Mouse (Mus musculus) hindbrain, embryonic 11.5 days (tissue): Measurements from ENCODE around the gene Mctp1. TPM values are rescaled to one million over a fixed set of nuclear protein-coding genes. Genes with fewer than 3 reads are reported as not detected.
"Not testable (repeated sequence)": the region's sequence is repeated elsewhere in the genome, so short reads cannot be mapped to it uniquely, and the experiment has no call there.

Experiments
- ATAC-seq: fragments of 200-750 bp; cut with Nextera tagmentation; 2 replicates; pipeline ENCODE4 v1.8.0; 2017; ENCODE audit warnings: mild to moderate bottlenecking, moderate TSS enrichment, moderate library complexity; ENCODE audit not compliant: low FRiP score
- DNase-seq: peaks from one replicate; pipeline ENCODE4 v3.0.0-alpha.2; 2015; ENCODE audit warnings: low spot score
- H3K27ac ChIP-seq: fragments of 300-500 bp; sonication (generic); 2 replicates; pipeline ENCODE4 v1.5.1; 2014; ENCODE audit warnings: mild to moderate bottlenecking, low read depth, low read length
- H3K27me3 ChIP-seq: fragments of 300-500 bp; sonication (generic); 2 replicates; pipeline ENCODE4 v1.6.1; 2014; ENCODE audit warnings: mild to moderate bottlenecking, low read length, moderate library complexity, mixed read lengths; ENCODE audit not compliant: control insufficient read depth, insufficient read depth
- H3K36me3 ChIP-seq: fragments of 300-500 bp; sonication (generic); 2 replicates; pipeline ENCODE4 v1.6.1; 2014; ENCODE audit warnings: mild to moderate bottlenecking, low read length, moderate library complexity, mixed read lengths; ENCODE audit not compliant: control insufficient read depth, insufficient read depth
- H3K4me1 ChIP-seq: fragments of 300-500 bp; sonication (generic); replicated peaks from 2 replicates; pipeline ENCODE4 v1.6.1; 2014; ENCODE audit warnings: low read length, mixed read lengths; ENCODE audit not compliant: control insufficient read depth, insufficient read depth
- H3K4me2 ChIP-seq: fragments of 300-500 bp; sonication (generic); replicated peaks from 2 replicates; pipeline ENCODE4 v1.6.1; 2014; ENCODE audit warnings: mild to moderate bottlenecking, low read depth, low read length
- H3K4me3 ChIP-seq: fragments of 300-500 bp; sonication (generic); 2 replicates; pipeline ENCODE4 v1.5.1; 2014; ENCODE audit warnings: low read depth, low read length
- H3K9ac ChIP-seq: fragments of 300-500 bp; sonication (generic); 2 replicates; pipeline ENCODE4 v1.6.1; 2014; ENCODE audit warnings: low read depth, low read length
- H3K9me3 ChIP-seq: fragments of 300-500 bp; sonication (generic); 2 replicates; pipeline ENCODE4 v1.6.1; 2016; ENCODE audit warnings: low read length; ENCODE audit not compliant: control insufficient read depth
- WGBS: fragments of 180-500 bp; shearing (Covaris S2); extraction: QIAGEN DNeasy Blood & Tissue Kit; methylation state at CpG from one replicate; pipeline ENCODE4 v1.1.7; 2014; 5-methylcytosine and 5-hydroxymethylcytosine counted together
- polyA plus RNA-seq: library from polyadenylated mRNA; unstranded; fragments of >200 nt; fragmentation: Nextera tagmentation; extraction: Ambion mirVana; gene quantifications from 2 replicates; pipeline ENCODE4 v1.2.1, GENCODE M21; 2014

Gene Mctp1
- polyA plus RNA-seq, 1 experiment from 2014 or later, result 3.4 TPM

DNA sequence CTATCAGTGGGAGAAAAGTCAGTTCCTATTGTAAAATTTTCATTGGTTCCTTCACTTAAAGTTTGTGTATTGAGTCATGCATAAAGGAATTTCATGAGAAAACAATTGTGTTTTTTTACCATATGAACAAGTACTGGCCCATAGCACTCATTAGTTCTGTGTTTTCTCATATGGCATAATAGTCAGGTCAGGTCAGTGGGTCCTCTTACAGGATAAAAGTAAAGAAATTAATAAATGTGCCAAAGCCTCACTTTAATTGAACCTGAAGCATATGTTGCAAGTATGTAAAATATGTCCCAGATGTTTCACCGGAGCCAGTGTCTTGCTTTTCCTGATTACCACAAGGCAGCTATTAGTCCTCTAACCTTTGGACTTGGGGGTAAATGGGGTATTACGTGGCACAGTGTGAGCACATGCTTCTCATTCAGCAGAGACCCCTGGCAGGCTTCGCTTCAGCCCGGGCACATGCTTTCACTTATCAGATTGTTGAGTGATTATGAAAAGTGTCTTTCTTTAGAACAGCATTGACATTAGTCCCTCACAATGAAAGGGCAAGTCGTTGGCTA lies 543.6 kb downstream of the Mctp1 start:
- H3K9ac ChIP-seq, result no peak overlapping the region
- no peak overlapping the region for H3K4me2 ChIP-seq
- H3K27ac ChIP-seq, result no peak overlapping the region
- H3K4me1 ChIP-seq, result no peaks in the 10 kb centered on the region
- no peaks in the 10 kb centered on the region for H3K27me3 ChIP-seq
- no peaks in the 10 kb centered on the region for H3K36me3 ChIP-seq
- peak; percentile 25 for DNase-seq
- no peaks in the 10 kb centered on the region for H3K9me3 ChIP-seq
- H3K4me3 ChIP-seq, result no peak overlapping the region
- 58% methylated on average over 5 of the region's 5 CpGs for WGBS
- ATAC-seq, result no peak

DNA sequence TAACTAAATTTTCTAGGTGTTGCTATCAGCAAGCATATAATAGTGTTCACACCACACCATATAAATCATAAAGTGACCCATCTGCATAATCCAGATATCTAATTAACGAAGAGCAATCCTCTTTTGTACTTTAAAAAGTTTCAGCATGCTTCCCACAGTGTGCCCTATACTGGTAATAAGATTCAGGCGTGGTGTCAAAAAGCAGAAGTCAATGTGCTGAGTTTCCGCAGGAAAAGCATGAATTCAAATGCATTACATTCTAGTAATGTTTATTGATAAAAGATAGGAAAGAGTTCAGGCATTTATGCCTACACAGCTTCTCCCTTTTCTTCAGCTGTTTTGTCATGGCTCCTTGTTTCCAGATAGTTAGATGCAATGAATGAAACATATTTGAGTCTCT lies 544.8 kb downstream of the Mctp1 start:
- Histone ChIP-seq H3K9me3 (no peaks in the 10 kb centered on the region), H3K36me3 (no peaks in the 10 kb centered on the region), H3K27me3 (no peaks in the 10 kb centered on the region), H3K4me1 (no peaks in the 10 kb centered on the region), H3K4me2 (no peak overlapping the region), H3K9ac (no peak overlapping the region), H3K27ac (no peak overlapping the region), H3K4me3 (no peak overlapping the region)
- no peak for DNase-seq
- ATAC-seq, result no peak
- WGBS, result 82% methylated on average over 3 of the region's 3 CpGs

DNA sequence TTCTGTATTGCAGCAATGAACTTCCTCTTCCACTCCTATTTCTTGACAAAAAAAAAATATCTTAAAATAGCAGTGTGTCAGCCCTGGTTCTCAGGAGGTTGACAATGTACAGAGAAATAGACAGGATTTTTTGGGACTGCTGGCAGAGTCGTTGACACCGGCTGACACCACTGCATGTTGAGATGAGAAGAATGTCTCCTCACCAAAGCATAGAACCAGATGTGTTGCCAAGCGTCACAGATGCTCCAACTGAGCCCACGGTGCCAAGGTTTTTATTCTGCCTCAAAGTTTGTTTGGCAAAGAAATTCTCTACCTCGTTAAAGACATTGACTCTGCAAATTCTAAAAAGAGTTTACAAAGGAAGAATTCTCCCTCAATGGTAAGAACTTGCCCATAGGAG lies 548.6 kb downstream of the Mctp1 start:
- H3K9ac ChIP-seq, result no peak overlapping the region

DNA sequence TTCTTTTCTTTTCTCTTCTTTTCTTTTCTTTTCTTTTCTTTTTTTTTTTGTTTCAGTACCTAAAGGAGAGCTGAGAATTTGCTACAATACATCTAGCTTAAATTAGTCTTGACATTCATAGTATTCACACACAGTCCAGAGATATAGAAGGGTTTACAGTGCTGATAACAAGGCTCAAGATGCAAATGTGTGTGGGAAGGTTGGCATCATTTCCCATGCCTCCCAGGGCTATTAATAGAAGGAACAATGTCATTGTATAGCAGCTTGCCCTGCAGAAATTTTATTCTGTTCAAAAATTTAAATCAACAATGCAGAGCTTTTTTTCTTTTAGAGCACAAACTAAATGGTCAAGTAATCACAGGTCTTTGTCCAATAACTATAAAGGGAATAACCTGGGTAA lies 564.9 kb downstream of the Mctp1 start:
- Histone ChIP-seq H3K4me2 (no peak overlapping the region), H3K27me3 (no peaks in the 10 kb centered on the region), H3K9me3 (no peaks in the 10 kb centered on the region), H3K4me3 (no peak overlapping the region), H3K4me1 (no peaks in the 10 kb centered on the region), H3K27ac (no peak overlapping the region), H3K9ac (no peak overlapping the region), H3K36me3 (no peaks in the 10 kb centered on the region)
- DNase-seq (no peak), ATAC-seq (no peak)

More for the DNA sequence above, 548.6 kb downstream of the Mctp1 start:
- no peak overlapping the region for H3K4me3 ChIP-seq
- H3K27ac ChIP-seq, result no peak overlapping the region
- WGBS, result 66% methylated on average over 5 of the region's 5 CpGs
- H3K9me3 ChIP-seq, result no peaks in the 10 kb centered on the region; the same call in 1 of the 2 replicates
- H3K36me3 ChIP-seq, result no peaks in the 10 kb centered on the region
- no peaks in the 10 kb centered on the region for H3K27me3 ChIP-seq
- no peak for ATAC-seq
- no peaks in the 10 kb centered on the region for H3K4me1 ChIP-seq
- DNase-seq, result no peak
- H3K4me2 ChIP-seq, result no peak overlapping the region

DNA sequence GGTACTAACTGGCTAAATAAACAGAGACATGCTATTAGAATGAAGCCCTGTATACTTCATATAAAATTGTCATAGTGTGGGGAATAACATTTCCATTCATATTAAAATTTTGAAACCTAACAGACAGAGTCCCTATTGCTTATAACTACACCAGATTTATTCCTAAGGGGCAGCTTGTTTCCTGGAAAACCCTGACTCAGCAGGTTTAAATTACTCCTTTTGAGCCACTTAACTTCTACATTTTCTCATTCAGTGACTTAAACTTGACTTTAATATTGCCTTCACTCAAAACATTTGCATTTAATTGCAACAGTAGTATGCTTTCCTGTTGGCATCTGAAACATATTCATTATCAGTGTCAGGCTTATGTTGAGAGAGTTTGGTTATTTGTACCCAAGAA lies 583.3 kb downstream of the Mctp1 start:
- H3K4me1 ChIP-seq, result no peaks in the 10 kb centered on the region
- DNase-seq (no peak), ATAC-seq (no peak)
- no peak overlapping the region for H3K27ac ChIP-seq
- no peak overlapping the region for H3K9ac ChIP-seq
- H3K9me3 ChIP-seq, result no peaks in the 10 kb centered on the region
- no peaks in the 10 kb centered on the region for H3K36me3 ChIP-seq
- no peak overlapping the region for H3K4me3 ChIP-seq
- no peaks in the 10 kb centered on the region for H3K27me3 ChIP-seq
- H3K4me2 ChIP-seq, result no peak overlapping the region

DNA sequence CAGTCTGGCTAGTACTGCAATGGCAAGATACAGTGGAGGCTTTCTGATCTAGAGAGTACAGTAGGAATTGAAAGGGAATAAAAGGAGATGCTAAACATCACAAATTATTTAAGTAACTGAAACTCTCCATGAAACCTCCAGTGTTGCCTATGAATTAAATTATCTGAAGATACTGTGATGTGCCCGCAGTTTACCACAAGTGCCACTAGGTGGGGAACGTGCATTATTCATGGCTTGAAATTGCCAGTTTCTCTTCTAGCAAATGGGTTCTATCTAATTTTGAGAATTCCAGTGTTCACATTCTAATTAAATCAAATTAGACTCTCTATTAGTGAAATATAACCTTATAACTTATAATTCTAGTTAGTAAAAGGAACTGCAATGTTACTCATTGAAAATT lies 585.1 kb downstream of the Mctp1 start:
- H3K4me1 ChIP-seq, result no peaks in the 10 kb centered on the region
- no peaks in the 10 kb centered on the region for H3K27me3 ChIP-seq
- DNase-seq, result peak; percentile 76
- no peaks in the 10 kb centered on the region for H3K9me3 ChIP-seq
- no peak overlapping the region for H3K9ac ChIP-seq
- WGBS, result 5% methylated on average over 2 of the region's 2 CpGs
- H3K36me3 ChIP-seq, result no peaks in the 10 kb centered on the region
- no peak overlapping the region for H3K4me2 ChIP-seq
- ATAC-seq, result peak; percentile 57
- no peak overlapping the region for H3K27ac ChIP-seq
- H3K4me3 ChIP-seq, result no peak overlapping the region

DNA sequence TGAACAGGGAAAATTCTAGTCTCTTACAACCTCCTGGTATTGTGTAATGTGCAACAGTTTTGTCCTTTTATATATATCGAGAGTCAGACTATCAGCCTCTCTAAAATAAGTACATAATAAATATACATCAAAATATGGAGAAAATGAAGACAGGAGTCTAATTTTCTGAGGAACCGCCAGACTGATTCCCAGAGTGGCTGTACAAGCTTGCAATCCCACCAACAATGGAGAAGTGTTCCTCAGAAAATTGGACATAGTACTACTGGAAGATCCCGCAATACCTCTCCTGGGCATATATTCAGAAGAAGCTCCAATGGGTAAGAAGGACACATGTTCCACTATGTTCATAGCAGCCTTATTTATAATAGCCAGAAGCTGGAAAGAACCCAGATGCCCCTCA lies 586.7 kb downstream of the Mctp1 start:
- H3K9me3 ChIP-seq, H3K4me3 ChIP-seq, DNase-seq, H3K27me3 ChIP-seq, H3K27ac ChIP-seq, H3K4me1 ChIP-seq, H3K4me2 ChIP-seq, ATAC-seq, H3K9ac ChIP-seq, H3K36me3 ChIP-seq: not testable (repeated sequence)
- 95% methylated on average over 3 of the region's 3 CpGs for WGBS

DNA sequence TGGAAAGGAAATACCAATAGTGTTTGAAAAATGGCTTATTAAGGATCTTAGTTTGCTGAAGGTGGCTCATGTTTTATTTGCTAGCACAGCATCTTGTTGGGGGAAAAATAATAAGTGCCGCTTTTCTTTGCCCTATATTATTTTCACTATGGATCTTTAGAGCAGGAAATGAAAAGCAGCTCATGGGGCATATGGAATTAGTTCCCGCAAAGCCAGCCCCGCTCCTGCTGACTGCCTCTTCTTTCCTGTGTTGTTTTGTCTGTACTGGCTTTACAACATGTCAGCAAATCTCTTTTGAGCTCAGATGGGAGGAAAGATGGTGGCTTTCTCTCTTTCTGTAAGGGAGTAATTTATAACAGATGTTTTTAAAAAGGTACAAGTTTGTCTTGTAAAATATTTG lies 618.3 kb downstream of the Mctp1 start:
- no peak overlapping the region for H3K4me2 ChIP-seq
- WGBS, result 55% methylated on average over 3 of the region's 3 CpGs
- DNase-seq (peak; percentile 6), ATAC-seq (no peak)
- H3K27ac ChIP-seq, result no peak overlapping the region
- no peaks in the 10 kb centered on the region for H3K27me3 ChIP-seq
- H3K36me3 ChIP-seq, result no peaks in the 10 kb centered on the region
- H3K9ac ChIP-seq, result no peak overlapping the region
- H3K9me3 ChIP-seq, result no peaks in the 10 kb centered on the region
- H3K4me3 ChIP-seq, result no peak overlapping the region
- H3K4me1 ChIP-seq, result no peaks in the 10 kb centered on the region

DNA sequence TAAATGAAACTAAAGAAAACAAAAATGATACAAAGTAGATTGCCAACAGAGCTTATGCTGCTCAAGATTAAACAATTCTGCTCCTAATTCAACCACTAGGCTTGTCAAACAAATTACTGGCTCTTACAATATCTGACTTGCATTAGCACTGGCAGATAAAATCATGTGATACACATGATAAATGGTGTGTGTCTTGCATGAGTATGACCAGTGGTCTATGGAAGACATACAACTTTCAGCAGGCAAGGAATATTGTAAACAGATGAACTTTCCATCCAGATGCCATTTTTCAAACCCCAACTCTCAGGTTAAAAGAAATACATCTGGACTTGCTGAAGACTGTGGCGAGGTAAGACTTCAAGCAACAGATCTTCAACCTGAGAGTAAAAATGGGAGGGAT lies 619.3 kb downstream of the Mctp1 start:
- WGBS, result 84% methylated on average over 1 of the region's 1 CpGs
- Histone ChIP-seq H3K27ac (no peak overlapping the region), H3K4me3 (no peak overlapping the region)

More for the DNA sequence above, 619.3 kb downstream of the Mctp1 start:
- H3K9ac ChIP-seq, result no peak overlapping the region
- no peaks in the 10 kb centered on the region for H3K4me1 ChIP-seq
- H3K9me3 ChIP-seq, result no peaks in the 10 kb centered on the region
- no peak overlapping the region for H3K4me2 ChIP-seq
- no peaks in the 10 kb centered on the region for H3K27me3 ChIP-seq
- DNase-seq (no peak), ATAC-seq (no peak)
- H3K36me3 ChIP-seq, result no peaks in the 10 kb centered on the region
